22 mouse cellular contexts compared by ENCODE assay signal in genomic region chr10:86010636-86011035, GRCm38 (mm10). TPM values are rescaled to one million over a fixed set of nuclear protein-coding genes. Genes with fewer than 3 reads are reported as not detected.
DNase-seq lines count a peak whose midpoint lies in the region; ATAC-seq lines count a peak whose summit lies in the region.
"Had no signal": no experiment of that assay in that cellular context is flagged by ENCODE, and none has a peak within 500 bp of the region (broad histone marks: within the 10 kb centered on the region; RNA-seq: fewer than 3 reads in every experiment).

No protein-coding gene starts in this region.

- DNase-seq in heart, adult 11 months = peak; percentile 44
- no peak for DNase-seq in heart, postnatal 36 days
- peak; percentile 20 for DNase-seq in adrenal gland, adult 8-10 months
- DNase-seq in embryo, embryonic 11 days = peak; percentile 12
- DNase-seq in urinary bladder, adult 18-20 months (ENCODE audit: low spot score in 2 of 2) = no peak
- DNase-seq in liver = no peak
- DNase-seq: B cell, adult 2 months; cerebellum, postnatal 10 days; gastrocnemius, postnatal 10 days; kidney, adult 11 months; kidney, postnatal 36 days; liver, embryonic 13.5 days; right cerebral cortex, adult 18-20 months; thymus, postnatal 25 days had no signal

- no peaks in the 10 kb centered on the region for H3K4me1 ChIP-seq in kidney, embryonic 14.5 days (ENCODE audit: control insufficient read depth, insufficient read depth, low read length)
- H3K4me1 ChIP-seq: liver, embryonic 13.5 days; lung, embryonic 15.5 days; midbrain, embryonic 13.5 days; neural tube, embryonic 12.5 days had no signal

- intact Hi-C loops in heart, postnatal 36 days (cut with DNase I) = no loop called here

- 7% methylated on average over 6 of the region's 6 CpGs for WGBS in kidney, embryonic 14.5 days

- H3K4me2 ChIP-seq in kidney, embryonic 14.5 days (replicated peaks; ENCODE audit: low read depth, low read length) = no peak overlapping the region
- H3K4me2 ChIP-seq: liver, embryonic 13.5 days; lung, embryonic 15.5 days; midbrain, embryonic 13.5 days; neural tube, embryonic 12.5 days had no signal

- no peak overlapping the region for H3K27ac ChIP-seq in kidney, embryonic 14.5 days (ENCODE audit: low read depth, low read length)
- H3K27ac ChIP-seq: liver, embryonic 13.5 days; lung, embryonic 15.5 days; midbrain, embryonic 13.5 days; neural tube, embryonic 12.5 days had no signal

- H3K4me3 ChIP-seq in kidney, embryonic 14.5 days (ENCODE audit: low read length) = no peak overlapping the region
- H3K4me3 ChIP-seq: liver, embryonic 13.5 days; lung, embryonic 15.5 days; midbrain, embryonic 13.5 days; neural tube, embryonic 12.5 days had no signal

- H3K9me3 ChIP-seq in kidney, embryonic 14.5 days (ENCODE audit: control insufficient read depth, low read length) = no peaks in the 10 kb centered on the region
- H3K9me3 ChIP-seq: liver, embryonic 13.5 days; lung, embryonic 15.5 days; midbrain, embryonic 13.5 days; neural tube, embryonic 12.5 days had no signal

- no peaks in the 10 kb centered on the region for H3K36me3 ChIP-seq in kidney, embryonic 14.5 days (ENCODE audit: control insufficient read depth, insufficient read depth, low read length)
- H3K36me3 ChIP-seq: liver, embryonic 13.5 days; lung, embryonic 15.5 days; midbrain, embryonic 13.5 days; neural tube, embryonic 12.5 days had no signal

- ATAC-seq in kidney, embryonic 14.5 days (ENCODE audit: low FRiP score, low TSS enrichment) = no peak
- ATAC-seq: forebrain, embryonic 14.5 days; midbrain, embryonic 13.5 days had no signal

- no peak overlapping the region for H3K9ac ChIP-seq in kidney, embryonic 14.5 days (ENCODE audit: low read depth, low read length)
- H3K9ac ChIP-seq: liver, embryonic 13.5 days; lung, embryonic 15.5 days; midbrain, embryonic 13.5 days; neural tube, embryonic 12.5 days had no signal

- 0 out of 2 replicates have a peak, but pooled peaks cover 13% of the 10 kb centered on the region for H3K27me3 ChIP-seq in kidney, embryonic 14.5 days (ENCODE audit: control insufficient read depth, insufficient read depth, low read length)
- H3K27me3 ChIP-seq: lung, embryonic 15.5 days; midbrain, embryonic 13.5 days; neural tube, embryonic 12.5 days had no signal

RNA-seq across cellular contexts. Expression of gene Bpifc, which starts 1.1 kb away (rescaled TPM):
- not detected for total RNA-seq in heart, postnatal 36 days (2021)
- total RNA-seq in adrenal gland, adult 8-10 months (2022) = under 1 TPM in 2 of 4 experiments, not detected in 2; 0.75 to 0.87 TPM
- 0.14 and 0.30 TPM in 2 replicates for polyA plus RNA-seq in kidney, embryonic 14.5 days (2014; fragmentation: Nextera tagmentation; extraction: Ambion mirVana)
- total RNA-seq: gastrocnemius, postnatal 10 days; heart, adult 8-10 months had no signal
- polyA plus RNA-seq: embryonic facial prominence, embryonic 11.5 days; forebrain, embryonic 14.5 days; liver, embryonic 13.5 days; midbrain, embryonic 13.5 days; neural tube, embryonic 12.5 days; small intestine, adult 2 months had no signal

RNA-seq across cellular contexts. Expression of gene Fbxo7, which starts 11.1 kb away (rescaled TPM):
- total RNA-seq in heart, postnatal 36 days (2021) = 10 to 100 TPM; 13.9 to 17.7 TPM
- total RNA-seq in adrenal gland, adult 8-10 months (2022) = 10 to 100 TPM; 25.6 to 36.4 (median 30.2) TPM
- polyA plus RNA-seq in kidney, embryonic 14.5 days (2014; fragmentation: Nextera tagmentation; extraction: Ambion mirVana) = 25.9 and 33.3 TPM in 2 replicates

RNA-seq across cellular contexts. Expression of gene Rtcb, which starts 53.0 kb away (rescaled TPM):
- total RNA-seq in heart, postnatal 36 days (2021) = 10 to 100 TPM; 76.8 to 82.1 TPM
- total RNA-seq in adrenal gland, adult 8-10 months (2022) = 100 to 1,000 TPM; 128 to 142 (median 137) TPM
- 167 and 171 TPM in 2 replicates for polyA plus RNA-seq in kidney, embryonic 14.5 days (2014; fragmentation: Nextera tagmentation; extraction: Ambion mirVana)

Comparison
In these comparisons a context has a peak if more than half of its experiments do, and no peak if none do; other contexts are left out.
1. DNase-seq: peak in heart, adult 11 months (single experiment), adrenal gland, adult 8-10 months (single experiment) and embryo, embryonic 11 days (single experiment); none in heart, postnatal 36 days (0 of 2), urinary bladder, adult 18-20 months (0 of 2) and liver (single experiment).